Mouse (Mus musculus): ENCODE data around the gene Gabrd.
A peak's percentile ranks its signal among the peaks of the same experiment; 100 is the strongest.

Gene Gabrd

DNA sequence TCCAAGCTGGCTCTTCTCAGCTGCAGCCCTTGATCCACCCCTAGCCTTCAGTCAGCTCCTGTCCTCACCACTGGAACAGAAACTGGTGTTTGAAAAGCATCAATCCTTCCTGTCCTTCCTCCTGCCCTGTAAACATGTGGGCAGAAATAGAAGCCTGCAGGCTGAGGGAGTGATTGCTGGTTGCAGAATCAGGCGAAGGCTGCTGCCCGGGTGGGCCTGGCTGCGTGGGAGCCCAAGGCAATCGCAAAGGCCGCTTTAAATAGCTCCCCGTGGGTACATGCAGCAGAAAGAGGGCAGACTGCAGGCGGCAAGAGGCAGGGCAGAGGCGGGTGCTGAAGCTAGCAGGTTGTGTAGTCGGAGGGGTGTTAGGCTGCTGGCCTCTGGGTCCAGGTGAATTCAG is 15.2 kb downstream of the Gabrd start:
- no peak for DNase-seq

GRCm38 (mm10) chr4:155381974-155382373 is 15.9 kb downstream of the Gabrd start:
- DNase-seq = no peak

DNA sequence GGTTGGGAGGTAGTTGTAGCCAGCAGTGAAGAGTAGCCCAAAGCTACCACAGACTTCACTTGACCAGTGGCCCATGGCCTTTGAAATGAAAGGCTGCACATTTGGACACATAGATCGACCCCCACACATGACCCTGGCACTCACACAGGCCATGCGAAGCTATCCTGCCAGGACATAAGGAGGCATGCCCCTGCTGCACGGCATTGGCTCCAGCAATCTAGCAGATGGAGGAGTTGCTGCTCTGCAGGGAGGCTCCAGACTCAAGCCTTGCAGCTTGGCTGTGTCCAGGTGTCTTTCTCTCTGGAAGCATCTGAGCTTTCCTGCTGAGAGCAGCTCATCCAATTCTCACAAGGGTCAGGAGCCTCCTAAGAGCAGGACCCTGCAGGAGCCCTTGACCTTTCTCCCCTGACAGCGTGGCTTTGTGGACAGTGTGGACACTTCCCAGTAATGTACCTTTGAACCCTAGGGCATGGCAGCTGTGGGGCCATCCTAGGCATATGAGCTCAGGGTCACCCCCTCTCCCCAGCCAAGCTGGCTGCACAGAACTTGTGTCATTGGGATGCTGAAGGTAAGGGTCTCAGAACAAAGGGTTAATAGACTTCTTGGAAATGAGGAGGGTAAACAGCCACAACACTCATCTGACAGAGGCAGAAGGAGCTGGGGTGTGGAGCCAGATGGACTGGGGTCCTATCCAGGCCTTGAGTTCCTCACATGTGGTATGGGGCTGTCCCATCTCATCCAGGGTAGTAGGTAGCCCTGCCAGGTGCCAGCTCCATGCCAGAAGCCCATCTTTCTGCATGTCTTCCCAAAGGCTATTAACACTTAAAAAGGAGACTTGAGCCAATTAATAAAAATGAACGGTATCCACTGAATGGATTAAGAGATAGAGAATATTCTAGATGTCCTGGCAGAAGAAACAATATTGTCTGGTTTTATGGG is 25.8 kb downstream of the Gabrd start:
- DNase-seq = no peak

- no peak for DNase-seq
Measured at GRCm38 (mm10) chr4:155370737-155371715, 26.9 kb downstream of the Gabrd start.

DNA sequence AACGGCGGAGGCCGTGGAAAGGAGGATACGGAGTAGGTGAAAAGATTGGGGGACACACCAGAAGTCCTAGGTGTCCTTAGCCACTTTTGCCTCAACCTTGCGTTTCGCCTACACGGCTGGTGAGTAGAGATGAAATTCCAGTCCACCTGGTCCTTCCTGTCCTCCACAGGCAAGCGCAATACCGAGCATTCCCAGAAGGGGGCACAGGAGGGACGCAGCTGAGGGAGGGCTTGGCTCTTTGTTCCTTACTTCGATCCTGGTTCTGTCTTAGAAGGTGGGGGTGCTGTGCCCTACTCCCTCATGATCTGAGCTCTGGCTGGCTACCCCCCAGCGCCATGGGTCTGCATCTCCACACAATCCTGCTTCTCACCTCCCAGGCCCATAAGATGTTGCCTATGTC is 29.2 kb downstream of the Gabrd start:
- DNase-seq = peak; percentile 53 to 81

GRCm38 (mm10) chr4:155367739-155368138 is 30.2 kb downstream of the Gabrd start:
- DNase-seq = no peak

DNA sequence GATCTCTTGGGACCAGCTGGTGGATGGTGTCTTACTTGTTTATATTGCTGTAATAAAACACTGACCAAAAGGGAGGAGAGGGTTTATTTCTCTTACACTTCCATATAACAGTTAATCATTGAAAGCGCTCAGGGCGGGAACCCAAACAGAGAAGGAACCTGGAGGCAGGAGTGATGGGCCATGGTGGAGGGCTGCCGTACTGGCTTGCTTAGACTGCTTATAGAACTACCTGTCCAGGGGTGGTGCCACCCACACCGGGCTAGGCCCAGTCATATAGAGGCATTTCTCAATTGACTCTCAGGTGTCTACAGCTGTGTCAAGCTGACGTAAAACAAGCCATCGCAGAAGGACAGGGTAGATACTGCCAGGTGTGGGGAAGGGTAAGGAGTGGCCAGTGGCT is 31.1 kb downstream of the Gabrd start:
- DNase-seq = no peak

DNA sequence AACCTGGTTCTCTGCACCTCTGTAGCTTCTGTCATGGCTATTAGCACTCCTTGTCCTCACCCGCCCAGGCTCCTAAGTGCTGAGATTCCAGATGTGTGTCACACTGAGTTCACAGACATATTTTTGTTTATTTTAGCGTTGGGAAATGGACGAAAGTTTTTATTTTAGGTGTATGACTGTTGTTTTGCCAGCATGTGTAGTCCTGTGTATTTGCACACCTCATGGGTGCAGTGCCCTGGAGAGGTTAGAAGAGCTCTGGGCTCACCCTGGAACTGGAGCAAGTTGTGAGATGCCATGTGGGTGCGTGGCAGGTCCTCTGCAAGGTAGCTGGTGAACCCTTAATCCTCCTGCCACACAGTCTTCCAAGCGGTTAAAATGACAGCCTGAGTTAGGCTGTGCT is 35.5 kb downstream of the Gabrd start:
- no peak for DNase-seq

- peak; percentile 88 to 95 for DNase-seq
Measured at GRCm38 (mm10) chr4:155361303-155361791, 36.6 kb downstream of the Gabrd start, which contains the start of gene Prkcz. Gene Prkcz, minus strand, starts transcription at chr4:155361361.

DNA sequence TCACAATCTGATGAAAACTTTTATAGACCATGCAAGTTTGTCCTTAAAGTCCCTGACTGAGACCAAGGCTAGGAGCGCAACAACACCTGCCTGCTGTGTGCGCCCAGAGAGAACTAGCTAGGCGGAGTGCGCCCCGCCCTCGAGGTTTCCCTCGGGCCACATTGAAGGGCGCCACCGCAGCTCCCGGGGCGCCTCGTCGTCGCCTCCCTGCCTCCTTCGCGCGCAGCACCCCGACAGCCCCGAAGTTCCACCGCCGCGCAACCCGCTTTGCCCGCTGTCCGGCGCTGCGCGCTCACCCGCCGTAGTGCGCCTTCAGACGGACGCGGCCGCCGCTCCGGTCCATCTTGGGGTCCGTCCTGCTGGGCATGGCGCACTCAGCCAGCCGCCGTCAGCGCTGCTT is 37.1 kb downstream of the Gabrd start:
- no peak for DNase-seq

DNA sequence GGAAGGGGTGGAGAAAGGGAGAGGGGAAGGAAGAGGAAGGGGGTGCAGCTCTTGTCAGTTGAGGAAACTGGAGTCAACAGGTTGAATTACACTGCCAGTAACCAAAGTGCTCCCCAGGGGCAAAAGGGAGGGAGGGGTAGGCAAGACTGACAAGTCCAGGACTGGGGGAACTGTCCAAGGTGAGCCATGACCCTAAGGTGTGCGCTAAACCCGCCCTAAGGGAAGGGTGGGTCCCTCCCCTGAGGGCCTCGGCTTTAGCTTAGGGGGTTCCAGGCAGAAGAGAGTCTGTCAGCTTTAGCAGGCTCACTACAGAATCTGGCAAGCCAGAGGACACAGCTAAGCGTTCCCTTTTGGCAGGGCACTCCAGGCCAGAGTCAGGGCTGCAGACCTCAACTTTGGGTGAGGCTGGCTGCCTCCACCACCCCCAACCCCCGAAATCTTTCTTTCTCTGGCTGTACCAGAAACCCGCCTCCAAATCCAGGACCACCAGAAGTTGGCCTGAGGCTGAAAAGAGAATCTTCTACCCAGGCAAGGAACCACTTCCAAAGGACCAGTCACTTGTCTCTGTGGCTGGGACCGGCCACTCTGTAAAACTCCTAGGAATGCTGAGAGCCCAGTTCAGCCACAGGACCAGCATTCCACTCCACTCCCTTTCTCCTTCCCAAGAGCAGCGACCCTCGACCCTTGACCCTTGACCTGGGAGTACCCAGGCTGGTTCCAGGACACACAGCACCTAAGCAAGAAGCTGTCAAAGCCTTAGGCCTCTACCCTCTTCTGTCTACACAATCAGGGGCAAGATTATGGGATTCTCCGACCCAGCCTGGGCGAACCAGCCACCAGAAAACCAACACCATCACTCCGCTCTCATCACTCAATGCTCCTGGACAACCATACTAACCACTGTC is 38.1 kb downstream of the Gabrd start:
- peak; percentile 42 to 53 for DNase-seq

DNA sequence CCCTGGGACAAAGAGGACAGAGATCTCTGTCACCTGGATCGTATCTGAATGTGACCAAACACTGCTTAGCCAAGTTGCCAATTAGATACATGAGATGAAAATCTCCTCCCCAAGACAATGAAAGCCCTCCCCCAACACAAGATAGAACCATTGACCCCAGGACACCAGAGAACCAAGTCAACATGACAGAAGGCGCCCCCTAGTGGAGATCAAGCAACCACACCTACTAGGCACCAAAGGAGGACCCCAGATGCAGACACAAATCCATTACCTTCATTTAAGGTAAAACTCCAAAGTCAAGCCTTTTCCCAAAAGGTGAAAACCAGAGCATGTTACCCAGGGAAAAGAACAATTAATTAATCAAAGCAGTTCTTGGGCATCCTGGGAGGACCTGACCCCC is 40.3 kb downstream of the Gabrd start:
- no peak for DNase-seq

- no peak for DNase-seq
Measured at GRCm38 (mm10) chr4:155356354-155356753, 41.6 kb downstream of the Gabrd start.

DNA sequence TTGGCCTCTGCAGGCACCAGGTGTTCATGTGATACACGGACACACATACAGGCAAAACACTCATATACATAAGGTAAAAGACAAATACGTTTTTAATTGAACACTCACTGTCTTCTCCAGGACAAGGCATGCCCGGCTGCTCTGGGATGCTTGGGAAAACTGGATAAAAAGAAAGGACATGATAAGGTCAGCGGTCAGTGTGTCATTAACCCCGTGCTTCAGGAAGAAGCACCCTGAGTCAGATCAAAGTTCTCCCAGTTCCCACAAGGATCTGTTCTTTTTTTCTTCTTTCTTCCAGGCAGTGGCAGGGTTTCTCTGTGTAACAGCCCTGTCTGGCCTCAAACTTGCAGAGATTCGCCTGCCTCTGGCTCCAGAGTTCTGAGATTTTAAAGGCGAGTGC is 43.4 kb downstream of the Gabrd start:
- DNase-seq = no peak

DNA sequence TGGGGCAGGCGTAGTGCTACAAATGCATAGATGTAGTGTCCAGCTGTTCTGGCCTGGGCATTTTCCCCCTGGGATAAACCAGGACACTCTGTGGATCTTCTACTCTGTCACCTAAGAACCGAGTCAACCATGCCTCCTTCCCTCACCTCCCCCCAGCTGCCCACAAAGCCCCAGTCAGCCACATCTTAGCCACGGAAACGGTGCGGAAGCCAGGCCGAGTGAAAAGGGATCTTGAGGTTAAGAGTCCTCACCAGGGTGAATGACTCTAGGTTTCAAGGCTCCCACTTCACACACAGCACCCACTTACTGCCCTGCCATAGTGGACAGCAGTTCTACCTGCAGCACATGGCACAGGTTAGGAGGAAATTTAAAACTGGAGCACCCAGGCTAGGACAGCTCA is 43.9 kb downstream of the Gabrd start:
- no peak for DNase-seq

GRCm38 (mm10) chr4:155352581-155352980 is 45.3 kb downstream of the Gabrd start:
- DNase-seq = no peak

DNA sequence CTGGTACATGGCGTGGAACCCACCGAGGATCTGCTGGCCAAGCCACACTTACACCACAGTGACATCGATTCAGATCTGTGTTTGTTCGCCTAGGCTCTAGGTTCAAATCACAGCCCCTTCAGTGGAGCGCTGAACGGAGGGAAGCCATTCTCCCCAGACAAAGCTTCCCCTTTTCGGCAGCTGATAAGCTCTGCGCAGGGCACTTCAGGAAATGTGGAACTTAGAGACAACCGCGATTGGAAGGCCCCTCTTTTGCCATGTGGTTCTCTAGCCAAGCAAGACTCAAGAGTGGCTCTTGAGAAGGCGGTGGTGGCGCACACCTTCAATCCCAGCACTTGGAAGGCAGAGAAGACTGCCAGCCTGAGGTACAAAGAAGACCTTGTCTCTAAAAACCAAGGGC is 51.6 kb downstream of the Gabrd start:
- DNase-seq = no peak

GRCm38 (mm10) chr4:155345608-155345953 is 52.3 kb downstream of the Gabrd start:
- DNase-seq = peak; percentile 59 to 63

GRCm38 (mm10) chr4:155344716-155345607 is 53.0 kb downstream of the Gabrd start:
- no peak for DNase-seq

DNA sequence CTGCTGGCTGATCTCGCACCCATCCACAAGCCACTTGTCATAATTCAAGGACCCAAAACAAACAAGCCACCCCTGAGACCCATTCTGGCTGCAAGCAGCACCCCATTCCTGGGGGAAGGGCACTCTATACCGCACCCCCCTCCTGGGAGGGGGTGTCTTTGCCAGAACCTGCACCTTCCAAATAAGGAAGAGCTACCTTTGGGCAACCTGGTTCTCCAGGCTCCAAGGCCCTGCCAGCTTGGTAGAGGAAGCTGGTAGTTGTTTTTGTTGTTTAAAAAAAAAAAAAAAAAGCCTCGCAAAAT is 53.7 kb downstream of the Gabrd start:
- DNase-seq = no peak

Measured in lung, postnatal 4 days (tissue).